Mouse (Mus musculus) midbrain, embryonic 12.5 days (tissue): ENCODE results near the gene Hebp1. TPM values are rescaled to one million over a fixed set of nuclear protein-coding genes. Genes with fewer than 3 reads are reported as not detected.

ENCODE experiments used
- ATAC-seq: fragments of 200-750 bp; cut with Nextera tagmentation; 2 replicates; pipeline ENCODE4 v1.8.0; 2017; ENCODE audit warnings: low read depth, moderate TSS enrichment, moderate library complexity; ENCODE audit not compliant: low FRiP score
- H3K27ac ChIP-seq: fragments of 300-500 bp; sonication (generic); replicated peaks from 2 replicates; pipeline ENCODE4 v1.5.1; 2016; ENCODE audit warnings: mild to moderate bottlenecking
- H3K27me3 ChIP-seq: fragments of 300-500 bp; sonication (generic); 2 replicates; pipeline ENCODE4 v1.6.1; 2016; ENCODE audit warnings: mild to moderate bottlenecking
- H3K36me3 ChIP-seq: fragments of 300-500 bp; sonication (generic); 2 replicates; pipeline ENCODE4 v1.6.1; 2016
- H3K4me1 ChIP-seq: fragments of 300-500 bp; sonication (generic); 2 replicates; pipeline ENCODE4 v1.6.1; 2016
- H3K4me2 ChIP-seq: fragments of 300-500 bp; sonication (generic); replicated peaks from 2 replicates; pipeline ENCODE4 v1.6.1; 2016; ENCODE audit warnings: mild to moderate bottlenecking, moderate library complexity
- H3K4me3 ChIP-seq: fragments of 300-500 bp; sonication (generic); 2 replicates; pipeline ENCODE4 v1.5.1; 2016; ENCODE audit warnings: mild to moderate bottlenecking
- H3K9ac ChIP-seq: fragments of 300-500 bp; sonication (generic); replicated peaks from 2 replicates; pipeline ENCODE4 v1.6.1; 2016; ENCODE audit warnings: mild to moderate bottlenecking, moderate library complexity
- H3K9me3 ChIP-seq: fragments of 300-500 bp; sonication (generic); 2 replicates; pipeline ENCODE4 v1.6.1; 2016; ENCODE audit warnings: mild to moderate bottlenecking
- WGBS: fragments of 180-500 bp; shearing (Covaris S2); methylation state at CpG from one replicate; pipeline ENCODE4 v1.1.7; 2016; 5-methylcytosine and 5-hydroxymethylcytosine counted together
- polyA plus RNA-seq: library from polyadenylated mRNA; unstranded; fragments of >200 nt; fragmentation: Nextera tagmentation; extraction: Ambion mirVana; gene quantifications from 2 replicates; pipeline ENCODE4 v1.2.1, GENCODE M21; 2016

Gene Hebp1
- polyA plus RNA-seq, 1 experiment from 2014 or later = 4.0 TPM

DNA sequence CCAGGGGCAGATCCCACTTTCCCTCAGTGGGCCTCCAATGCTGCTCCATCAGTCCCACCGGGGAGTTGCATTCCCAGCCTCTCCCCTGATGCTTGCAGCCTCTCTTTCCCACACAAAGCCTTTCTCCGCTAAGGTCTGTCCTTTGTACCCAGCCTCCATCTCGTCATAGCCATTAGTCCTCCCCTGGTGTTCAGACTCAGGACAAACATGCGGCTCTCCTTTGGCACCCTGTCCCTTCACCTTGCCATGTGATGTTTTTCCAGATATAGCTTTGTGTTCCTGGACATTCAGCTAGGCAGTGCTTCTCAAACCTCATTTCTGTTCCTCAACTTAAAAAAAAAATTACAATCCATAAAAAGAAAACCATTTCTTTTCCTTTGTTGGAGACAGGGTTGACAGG lies 39.3 kb downstream of the Hebp1 start:
- 45% methylated on average over 4 of the region's 4 CpGs for WGBS
- ATAC-seq = no peak
- Histone ChIP-seq H3K9me3 (no peaks in the 10 kb centered on the region), H3K4me1 (no peaks in the 10 kb centered on the region), H3K4me2 (no peak overlapping the region), H3K4me3 (no peak overlapping the region), H3K27ac (no peak overlapping the region), H3K36me3 (no peaks in the 10 kb centered on the region), H3K27me3 (no peaks in the 10 kb centered on the region), H3K9ac (no peak overlapping the region)

GRCm38 (mm10) chr6:135157496-135157895 lies 40.3 kb downstream of the Hebp1 start:
- no peak for ATAC-seq
- Histone ChIP-seq H3K4me2 (no peak overlapping the region), H3K36me3 (no peaks in the 10 kb centered on the region), H3K9ac (no peak overlapping the region), H3K4me3 (no peak overlapping the region), H3K9me3 (no peaks in the 10 kb centered on the region), H3K4me1 (no peaks in the 10 kb centered on the region), H3K27ac (no peak overlapping the region), H3K27me3 (no peaks in the 10 kb centered on the region)
- WGBS = 76% methylated on average over 4 of the region's 4 CpGs

DNA sequence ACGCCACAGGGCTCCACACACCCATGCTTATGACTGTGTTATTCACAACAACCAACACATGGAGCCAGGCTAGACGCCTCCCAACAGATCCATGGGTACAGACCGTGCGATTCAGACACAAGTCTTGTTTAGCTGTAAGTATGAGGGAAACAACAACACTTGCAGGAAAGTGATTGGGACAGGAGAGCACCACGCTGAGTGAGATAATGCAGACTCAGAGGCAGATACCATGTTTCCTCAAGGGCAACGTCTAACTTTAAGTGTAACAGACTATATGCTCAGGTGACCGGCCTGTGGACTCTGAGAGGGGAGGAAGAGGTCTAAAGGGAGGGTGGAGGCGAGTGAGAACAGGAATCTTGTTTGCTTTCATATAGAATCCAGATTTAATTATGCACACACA lies 41.2 kb downstream of the Hebp1 start:
- Histone ChIP-seq H3K9me3 (no peaks in the 10 kb centered on the region), H3K4me3 (no peak overlapping the region), H3K27me3 (no peaks in the 10 kb centered on the region), H3K9ac (no peak overlapping the region), H3K27ac (no peak overlapping the region), H3K36me3 (no peaks in the 10 kb centered on the region), H3K4me2 (no peak overlapping the region), H3K4me1 (no peaks in the 10 kb centered on the region)
- ATAC-seq = no peak
- 80% methylated on average over 8 of the region's 8 CpGs for WGBS

DNA sequence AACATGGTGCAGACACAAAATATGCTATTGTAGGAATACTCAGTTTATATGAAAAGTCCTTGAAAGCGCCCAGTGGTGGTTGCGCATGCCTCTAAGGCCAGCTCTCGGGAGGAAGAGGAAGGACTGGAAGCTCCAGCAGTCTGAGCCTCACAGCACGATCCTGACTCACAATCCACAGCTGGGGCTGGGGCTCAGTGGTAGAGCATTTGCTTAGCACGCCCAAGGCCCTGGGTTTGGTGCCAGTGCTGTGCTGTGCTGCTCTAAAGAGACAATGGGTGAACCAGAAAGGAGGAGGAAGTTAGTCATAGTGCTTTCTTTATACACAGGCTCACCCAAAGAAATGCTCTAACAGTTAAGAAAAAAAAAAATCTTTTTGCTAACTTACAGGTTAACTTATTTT lies 44.1 kb downstream of the Hebp1 start:
- H3K9ac ChIP-seq = no peak overlapping the region
- 82% methylated on average over 5 of the region's 5 CpGs for WGBS
- H3K27me3 ChIP-seq = peaks cover 7% of the 10 kb centered on the region; the same call in 1 of the 2 replicates
- ATAC-seq = no peak
- H3K9me3 ChIP-seq = no peaks in the 10 kb centered on the region
- no peaks in the 10 kb centered on the region for H3K36me3 ChIP-seq
- H3K4me1 ChIP-seq = no peaks in the 10 kb centered on the region
- no peak overlapping the region for H3K4me2 ChIP-seq
- no peak overlapping the region for H3K27ac ChIP-seq
- no peak overlapping the region for H3K4me3 ChIP-seq

DNA sequence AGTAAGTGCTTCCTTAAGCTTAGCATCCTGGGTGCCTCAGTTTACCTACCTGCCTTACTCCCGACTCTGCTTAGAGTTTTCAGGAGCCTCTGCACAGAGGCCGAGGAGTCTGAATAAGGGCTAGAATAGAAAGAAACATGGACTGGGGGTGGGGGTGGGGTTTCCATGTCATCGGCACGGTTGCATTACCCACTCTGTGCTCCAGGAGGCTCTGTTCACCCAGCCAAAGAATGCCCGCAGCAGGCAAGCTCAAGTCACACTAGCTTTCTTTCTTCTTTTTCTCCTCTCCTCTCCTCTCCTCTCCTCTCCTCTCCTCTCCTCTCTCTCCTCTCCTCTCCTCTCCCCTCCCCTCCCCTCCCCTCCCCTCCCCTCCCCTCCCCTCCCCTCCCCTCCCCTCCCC lies 47.5 kb downstream of the Hebp1 start:
- no peaks in the 10 kb centered on the region for H3K4me1 ChIP-seq
- H3K4me3 ChIP-seq = no peak overlapping the region
- 41% methylated on average over 5 of the region's 5 CpGs for WGBS
- H3K27ac ChIP-seq = no peak overlapping the region
- H3K9ac ChIP-seq = no peak overlapping the region
- ATAC-seq = no peak
- peaks cover 7% of the 10 kb centered on the region; the same call in 1 of the 2 replicates for H3K27me3 ChIP-seq
- H3K36me3 ChIP-seq = no peaks in the 10 kb centered on the region
- H3K9me3 ChIP-seq = no peaks in the 10 kb centered on the region
- H3K4me2 ChIP-seq = no peak overlapping the region

- Histone ChIP-seq H3K27me3 (peaks cover 7% of the 10 kb centered on the region; the same call in 1 of the 2 replicates), H3K4me1 (no peaks in the 10 kb centered on the region), H3K36me3 (no peaks in the 10 kb centered on the region), H3K4me2 (no peak overlapping the region), H3K27ac (no peak overlapping the region), H3K4me3 (no peak overlapping the region), H3K9ac (no peak overlapping the region), H3K9me3 (no peaks in the 10 kb centered on the region)
- ATAC-seq = peak; percentile 51; the same call in 1 of the 2 replicates
- 77% methylated on average over 4 of the region's 4 CpGs for WGBS
Observed at GRCm38 (mm10) chr6:135149722-135150121, 48.1 kb downstream of the Hebp1 start.

DNA sequence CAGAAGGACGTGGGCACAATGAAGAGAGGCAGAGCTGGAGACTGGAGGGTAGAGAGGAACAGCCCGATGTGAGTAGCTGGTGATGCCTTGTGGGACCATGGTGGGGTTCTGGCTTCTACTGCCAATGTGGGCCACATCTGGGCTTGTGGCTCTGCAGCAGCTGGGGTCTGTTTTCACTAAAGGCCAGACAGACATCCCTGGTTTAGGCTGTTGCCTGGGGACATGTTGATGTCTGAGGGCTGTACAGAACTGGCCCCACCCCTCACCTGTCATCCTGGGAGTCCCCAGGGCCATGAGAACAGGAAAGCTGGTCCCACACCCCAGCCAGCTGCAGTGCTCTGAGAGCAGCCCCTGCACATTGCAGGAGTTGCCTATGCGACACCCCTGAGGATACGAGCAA lies 48.6 kb downstream of the Hebp1 start:
- Histone ChIP-seq H3K9ac (no peak overlapping the region), H3K27ac (no peak overlapping the region), H3K9me3 (no peaks in the 10 kb centered on the region), H3K4me1 (no peaks in the 10 kb centered on the region), H3K27me3 (peaks cover 7% of the 10 kb centered on the region; the same call in 1 of the 2 replicates), H3K4me2 (no peak overlapping the region), H3K4me3 (no peak overlapping the region), H3K36me3 (no peaks in the 10 kb centered on the region)
- no peak for ATAC-seq
- 82% methylated on average over 4 of the region's 4 CpGs for WGBS

- H3K9ac ChIP-seq = no peak overlapping the region
- no peak overlapping the region for H3K4me3 ChIP-seq
- no peak overlapping the region for H3K27ac ChIP-seq
- ATAC-seq = 0 out of 2 replicates have a peak, but pooled peaks have one; percentile 38
- no peak overlapping the region for H3K4me2 ChIP-seq
- H3K36me3 ChIP-seq = no peaks in the 10 kb centered on the region
- peaks cover 7% of the 10 kb centered on the region; the same call in 1 of the 2 replicates for H3K27me3 ChIP-seq
- no peaks in the 10 kb centered on the region for H3K9me3 ChIP-seq
- no peaks in the 10 kb centered on the region for H3K4me1 ChIP-seq
- WGBS = 31% methylated on average over 1 of the region's 1 CpGs
Observed at GRCm38 (mm10) chr6:135148506-135148905, 49.3 kb downstream of the Hebp1 start.

GRCm38 (mm10) chr6:135145976-135146375 lies 51.8 kb downstream of the Hebp1 start:
- H3K27ac ChIP-seq = no peak overlapping the region
- H3K4me3 ChIP-seq = no peak overlapping the region
- H3K4me2 ChIP-seq = no peak overlapping the region
- 0 out of 2 replicates have a peak, but pooled peaks cover 3% of the 10 kb centered on the region for H3K4me1 ChIP-seq
- H3K27me3 ChIP-seq = peaks cover 9% of the 10 kb centered on the region; the same call in 1 of the 2 replicates
- WGBS = 92% methylated on average over 5 of the region's 5 CpGs
- no peaks in the 10 kb centered on the region for H3K9me3 ChIP-seq
- ATAC-seq = no peak
- no peaks in the 10 kb centered on the region for H3K36me3 ChIP-seq
- no peak overlapping the region for H3K9ac ChIP-seq

DNA sequence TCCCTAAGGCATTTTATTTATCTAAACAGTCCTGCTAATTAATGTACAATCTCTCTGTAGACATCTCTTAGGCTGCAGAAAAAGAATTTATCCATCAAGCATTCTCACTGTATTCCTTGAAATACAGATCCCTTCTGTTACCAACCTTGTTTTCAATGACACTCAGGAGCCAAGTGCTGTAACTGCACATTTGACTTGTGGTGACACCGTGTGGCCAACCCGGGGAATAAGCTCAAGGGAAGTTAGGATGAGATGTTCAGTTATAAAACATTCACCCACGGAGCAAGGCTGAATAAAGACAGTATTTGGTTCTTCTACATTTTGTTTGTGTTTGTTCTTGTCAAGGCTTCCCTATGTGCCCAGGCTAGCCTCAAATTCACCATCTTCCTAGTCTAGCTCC lies 53.3 kb downstream of the Hebp1 start:
- peaks cover 9% of the 10 kb centered on the region; the same call in 1 of the 2 replicates for H3K27me3 ChIP-seq
- H3K4me2 ChIP-seq = no peak overlapping the region
- H3K27ac ChIP-seq = no peak overlapping the region
- H3K9me3 ChIP-seq = no peaks in the 10 kb centered on the region
- no peak overlapping the region for H3K9ac ChIP-seq
- H3K36me3 ChIP-seq = no peaks in the 10 kb centered on the region
- peak; percentile 57; the same call in 1 of the 2 replicates for ATAC-seq
- no peak overlapping the region for H3K4me3 ChIP-seq
- H3K4me1 ChIP-seq = 0 out of 2 replicates have a peak, but pooled peaks cover 3% of the 10 kb centered on the region
- WGBS = 11% methylated on average over 3 of the region's 3 CpGs

DNA sequence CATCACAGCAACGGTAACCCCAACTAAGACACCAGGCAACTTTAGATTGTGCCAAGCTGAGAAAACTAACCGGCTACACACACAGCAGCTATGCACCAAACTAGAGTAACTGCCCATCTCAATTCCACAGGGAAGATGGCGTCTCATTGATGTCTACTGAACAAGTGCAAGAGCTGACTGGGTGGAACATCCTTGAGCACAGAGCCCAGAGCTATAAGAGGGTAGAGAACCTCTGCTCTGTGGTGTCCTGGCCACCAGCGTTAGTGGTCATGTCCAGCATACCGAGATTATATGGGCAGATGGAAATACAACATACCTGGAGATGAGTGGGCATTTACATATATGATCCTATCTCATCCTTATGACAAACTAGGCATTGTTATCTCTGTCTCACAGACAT lies 54.7 kb downstream of the Hebp1 start:
- H3K9ac ChIP-seq = no peak overlapping the region
- no peak overlapping the region for H3K4me2 ChIP-seq
- ATAC-seq = no peak
- peaks cover 6% of the 10 kb centered on the region; the same call in 1 of the 2 replicates for H3K27me3 ChIP-seq
- H3K9me3 ChIP-seq = no peaks in the 10 kb centered on the region
- 0 out of 2 replicates have a peak, but pooled peaks cover 3% of the 10 kb centered on the region for H3K4me1 ChIP-seq
- no peaks in the 10 kb centered on the region for H3K36me3 ChIP-seq
- 97% methylated on average over 5 of the region's 5 CpGs for WGBS
- no peak overlapping the region for H3K27ac ChIP-seq
- no peak overlapping the region for H3K4me3 ChIP-seq

DNA sequence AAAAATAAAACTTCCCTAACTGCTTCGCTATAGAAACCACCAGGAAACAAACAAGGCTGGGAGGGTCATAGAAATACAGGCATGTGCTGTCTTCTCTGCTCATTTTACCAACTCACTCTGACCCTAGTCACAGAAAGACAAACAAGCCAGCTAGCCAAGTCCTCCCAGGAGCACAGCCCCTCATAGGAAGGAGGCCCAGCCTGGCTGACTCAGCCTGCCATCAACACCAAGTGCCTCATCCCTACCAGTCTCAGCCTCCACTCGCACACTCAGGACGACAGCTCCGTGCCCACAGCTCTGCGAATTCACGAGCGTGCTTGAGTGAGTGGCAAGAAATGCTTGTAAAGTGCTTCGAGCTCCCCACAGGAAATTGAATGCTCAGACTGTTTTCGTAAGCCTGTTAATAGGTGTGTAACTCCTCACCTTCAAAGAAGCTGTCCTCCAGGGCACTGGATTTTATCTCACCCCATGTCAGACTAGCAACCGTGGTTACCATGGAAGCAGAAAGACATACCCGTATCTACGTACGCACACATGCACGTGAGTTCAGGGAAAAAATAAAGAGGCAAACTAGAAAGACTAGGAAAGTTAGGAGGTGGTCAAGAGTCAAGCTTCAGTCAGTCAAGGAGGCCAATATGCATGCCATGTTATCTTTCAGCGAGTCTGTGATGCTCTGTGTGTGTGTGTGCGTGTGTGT lies 56.2 kb downstream of the Hebp1 start:
- Histone ChIP-seq H3K4me3 (no peak overlapping the region), H3K27me3 (peaks cover 7% of the 10 kb centered on the region; the same call in 1 of the 2 replicates), H3K36me3 (no peaks in the 10 kb centered on the region), H3K9me3 (no peaks in the 10 kb centered on the region), H3K4me2 (no peak overlapping the region), H3K27ac (no peak overlapping the region), H3K4me1 (peaks cover 7% of the 10 kb centered on the region; the same call in 1 of the 2 replicates), H3K9ac (no peak overlapping the region)
- ATAC-seq = no peak
- WGBS = 80% methylated on average over 16 of the region's 16 CpGs
